Mouse (Mus musculus) heart, adult 2 months (tissue): ENCODE measurements around the gene Arl4c.

ENCODE experiments used
- CTCF ChIP-seq: fragments of 200-600 bp; IDR thresholded peaks from 2 replicates; pipeline ENCODE4 v1.8.1; 2022; ENCODE audit warnings: antibody characterized with exemption, mild to moderate bottlenecking, moderate library complexity
- POLR2A ChIP-seq: fragments of 200-500 bp; IDR thresholded peaks from 2 replicates; pipeline ENCODE4 v1.6.1; 2011; ENCODE audit warnings: mild to moderate bottlenecking, low read depth, low read length, control low read depth; ENCODE audit not compliant: insufficient read depth

GRCm38 (mm10) chr1:88645599-88646119 lies 56.4 kb downstream of the Arl4c start:
- TF ChIP-seq CTCF (no peak), POLR2A (no peak)
